Mouse (Mus musculus) adrenal gland, adult 8-10 months (tissue): ENCODE measurements around the gene Nfs1. TPM values are rescaled to one million over a fixed set of nuclear protein-coding genes. Genes with fewer than 3 reads are reported as not detected.
A peak's percentile ranks its signal among the peaks of the same experiment; 100 is the strongest.

Experiments used
- DNase-seq: peaks from one replicate; pipeline ENCODE4 v3.0.0; 2022
- total RNA-seq, 4 experiments: library from RNA; stranded (reverse); gene quantifications; 2 replicates each; pipeline ENCODE4 v1.2.4; 2022

The Nfs1 gene
- total RNA-seq, result 100 to 1,000 TPM in 2 of 4 experiments, 10 to 100 TPM in 2; 93.4 to 102 (median 100) TPM

- DNase-seq, result peak; percentile 85
Observed at GRCm38 (mm10) chr2:156143953-156144724, at the start of gene Nfs1, which contains the start of gene Romo1. Gene Nfs1, minus strand, starts transcription at chr2:156144186. Gene Romo1, plus strand, starts transcription at chr2:156144039.

DNA sequence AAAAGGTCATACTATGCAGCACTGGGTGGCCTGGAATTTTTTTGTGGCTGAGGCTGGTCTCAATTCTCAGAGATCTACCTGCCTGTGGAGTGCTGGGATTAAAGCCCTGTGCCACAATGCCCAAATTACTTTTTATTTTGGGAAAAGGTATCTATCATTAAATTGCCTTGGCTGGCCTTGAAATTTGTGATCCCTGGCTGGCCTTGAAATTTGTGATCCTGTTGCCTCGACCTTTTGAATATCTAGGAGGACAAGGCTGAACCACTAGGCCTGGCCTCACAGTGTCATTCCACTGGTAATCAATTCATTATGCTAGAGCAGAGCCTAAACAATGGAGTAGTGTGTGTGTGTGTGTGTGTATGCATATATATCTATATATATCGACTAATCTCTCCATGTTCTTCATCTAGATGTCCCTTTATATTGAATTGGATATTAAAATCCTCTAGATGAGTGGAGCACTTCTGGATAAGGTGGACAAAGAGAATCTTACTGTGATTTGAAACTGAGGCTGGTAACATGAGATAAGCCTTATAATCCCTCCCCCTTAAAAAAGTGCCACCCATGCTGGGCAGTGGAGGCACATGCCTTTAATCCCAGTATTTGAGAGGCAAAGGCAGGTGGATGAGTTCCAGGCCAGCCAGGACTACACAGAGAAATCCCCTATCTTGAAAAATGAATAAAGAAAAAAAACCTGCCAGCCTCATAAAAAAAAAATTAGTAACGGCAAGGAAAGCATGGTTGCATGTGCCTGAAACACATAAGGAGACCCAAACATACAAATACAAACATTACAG lies 49.3 kb upstream of the Nfs1 start:
- DNase-seq, result no peak

DNA sequence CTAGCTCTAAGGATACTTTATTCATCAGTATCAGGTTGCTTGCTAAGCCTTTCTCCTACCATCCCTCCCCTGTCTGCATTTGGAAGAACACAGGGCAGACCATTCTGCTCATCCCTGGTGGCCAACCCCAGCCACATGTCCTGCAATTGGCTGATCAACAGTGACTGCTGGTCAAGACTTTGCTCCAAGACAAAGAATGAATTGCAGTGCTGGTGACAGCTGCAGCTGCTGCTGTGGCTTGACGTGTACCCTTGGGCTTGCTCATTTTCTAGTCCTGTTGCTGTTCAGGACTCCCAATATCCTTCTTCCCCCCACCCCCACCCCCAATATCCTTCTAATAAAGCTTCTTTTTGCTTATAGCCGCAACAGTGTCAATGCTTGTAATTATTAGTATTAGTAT lies 48.1 kb upstream of the Nfs1 start:
- no peak for DNase-seq

DNA sequence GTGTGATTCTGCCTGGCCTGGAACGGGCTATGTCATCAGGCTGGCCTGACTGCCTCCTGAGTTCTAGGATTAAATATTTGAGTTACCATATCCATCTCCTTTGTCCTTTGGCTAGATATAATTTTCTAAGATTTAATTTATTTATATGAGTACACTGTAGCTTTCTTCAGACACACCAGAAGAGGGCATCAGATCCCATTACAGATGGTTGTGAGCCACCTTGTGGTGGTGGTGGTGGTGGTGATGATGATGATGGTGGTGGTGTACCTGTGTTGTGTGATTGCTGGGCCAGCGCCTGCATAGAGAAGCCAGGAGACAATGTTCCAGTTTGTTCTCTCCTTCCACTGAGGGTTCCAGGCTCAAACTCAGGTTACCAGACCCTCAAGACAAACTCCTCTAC lies 47.6 kb upstream of the Nfs1 start:
- no peak for DNase-seq

GRCm38 (mm10) chr2:156190004-156190896 lies 46.3 kb upstream of the Nfs1 start:
- no peak for DNase-seq

DNA sequence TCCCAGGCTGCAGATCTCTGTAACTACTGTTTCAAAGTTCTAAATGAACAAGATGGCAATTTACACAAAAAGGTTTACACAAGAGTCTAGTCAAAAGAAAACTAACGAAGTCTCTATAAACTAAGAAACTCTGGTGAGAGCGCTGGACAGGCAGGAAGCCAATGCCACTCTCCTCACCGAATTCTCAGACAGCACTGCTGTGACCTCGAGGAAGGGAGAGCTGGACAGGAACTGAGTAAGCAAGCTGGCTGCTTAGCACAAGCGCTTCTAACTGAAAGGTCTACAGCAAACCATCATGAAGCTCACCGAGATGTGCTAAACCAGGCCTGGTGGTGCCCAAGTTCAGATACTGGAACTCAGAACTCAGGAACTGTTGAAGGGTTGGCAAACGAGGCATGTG lies 45.3 kb upstream of the Nfs1 start:
- peak; percentile 62 for DNase-seq

GRCm38 (mm10) chr2:156181592-156181991 lies 37.6 kb upstream of the Nfs1 start:
- no peak for DNase-seq

DNA sequence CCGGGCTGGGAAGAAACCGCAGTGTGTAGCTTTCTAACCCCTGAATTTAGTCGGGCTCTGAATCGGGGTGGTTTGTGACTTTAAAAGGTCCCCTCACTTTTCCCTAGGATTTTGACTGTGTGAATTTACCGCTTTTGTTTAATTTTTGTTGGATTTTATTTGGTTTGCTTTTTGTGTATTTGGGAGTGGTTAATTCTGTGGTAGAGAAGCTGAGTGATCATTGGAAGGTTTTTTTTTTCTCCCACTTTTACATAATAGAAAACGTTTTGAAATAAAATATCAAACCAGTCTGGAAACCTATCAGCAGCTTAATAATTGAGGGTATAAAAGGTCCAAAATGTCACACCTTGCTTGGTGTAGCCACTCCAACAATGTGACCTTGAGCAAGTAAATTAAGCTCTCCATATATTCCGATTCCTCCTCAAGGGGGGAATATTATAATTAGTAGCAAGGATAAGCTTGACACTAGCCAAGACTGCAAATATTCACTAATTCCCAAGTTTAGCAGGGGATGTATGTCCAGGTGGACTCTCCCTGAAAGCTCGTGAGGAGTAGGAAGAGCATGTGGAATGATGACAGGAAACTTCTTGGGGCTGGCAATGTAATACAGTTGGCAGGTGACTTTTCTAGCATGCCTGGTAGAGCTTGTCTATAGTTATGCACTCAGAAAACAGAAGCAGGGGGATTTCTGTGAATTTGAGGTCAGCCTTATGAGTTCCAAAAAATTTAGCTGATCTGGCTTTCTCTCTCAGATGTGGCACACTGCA lies 37.0 kb upstream of the Nfs1 start:
- DNase-seq, result no peak

- DNase-seq, result peak; percentile 99
Observed at GRCm38 (mm10) chr2:156180094-156180821, 36.3 kb upstream of the Nfs1 start, which contains the start of gene Rbm39. Gene Rbm39, minus strand, starts transcription at chr2:156180238.

DNA sequence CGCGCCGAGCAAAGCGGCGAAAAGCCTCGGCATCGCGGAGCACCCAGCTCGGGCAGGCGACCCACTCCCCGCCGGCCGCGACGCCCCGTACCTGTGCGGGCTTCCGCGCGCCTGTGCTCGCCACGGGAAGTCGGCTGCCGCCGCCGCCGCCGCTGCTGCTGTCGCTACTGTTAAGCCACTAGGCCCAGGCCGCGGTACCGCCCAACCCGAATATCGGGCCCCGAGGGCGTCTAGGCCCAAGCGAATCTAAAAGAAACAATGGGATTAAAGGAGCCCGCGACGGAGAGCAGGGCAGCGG lies 35.8 kb upstream of the Nfs1 start:
- no peak for DNase-seq

DNA sequence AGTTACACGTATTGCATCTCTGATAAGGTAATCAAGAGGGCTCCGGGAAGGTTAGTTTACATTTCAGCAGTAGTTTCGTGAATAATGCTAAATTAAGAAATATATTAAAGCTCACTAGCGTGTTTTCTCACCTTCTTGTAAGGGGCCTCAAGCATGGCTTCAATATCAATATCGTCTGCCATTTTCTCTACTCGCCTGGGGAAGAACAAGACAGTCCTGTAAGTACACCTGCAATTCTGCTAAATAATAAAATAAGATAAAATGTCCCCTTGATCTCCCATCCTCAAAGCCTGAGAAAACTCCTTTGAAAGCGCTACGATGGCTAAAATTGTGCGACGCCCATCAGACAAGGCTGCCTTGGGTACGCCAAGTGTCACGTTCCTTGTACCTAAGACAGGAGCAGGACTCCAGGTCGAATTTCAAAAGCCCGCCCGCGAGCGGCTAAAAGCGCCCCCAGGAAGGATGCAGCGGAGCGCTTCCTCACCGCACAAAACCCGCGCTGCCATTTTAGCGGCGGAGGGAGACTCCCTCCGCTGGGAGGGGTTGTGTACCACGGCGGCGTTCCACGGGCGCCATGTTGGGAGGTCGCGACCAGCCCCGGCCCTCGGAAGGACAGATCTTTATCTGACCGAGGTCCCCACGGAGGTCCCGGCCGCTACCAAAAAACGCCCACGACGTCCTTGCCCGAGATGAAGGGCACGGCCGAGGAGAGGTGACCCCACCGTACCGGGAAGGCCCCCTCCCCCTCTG lies 35.2 kb upstream of the Nfs1 start:
- peak; percentile 67 for DNase-seq

DNA sequence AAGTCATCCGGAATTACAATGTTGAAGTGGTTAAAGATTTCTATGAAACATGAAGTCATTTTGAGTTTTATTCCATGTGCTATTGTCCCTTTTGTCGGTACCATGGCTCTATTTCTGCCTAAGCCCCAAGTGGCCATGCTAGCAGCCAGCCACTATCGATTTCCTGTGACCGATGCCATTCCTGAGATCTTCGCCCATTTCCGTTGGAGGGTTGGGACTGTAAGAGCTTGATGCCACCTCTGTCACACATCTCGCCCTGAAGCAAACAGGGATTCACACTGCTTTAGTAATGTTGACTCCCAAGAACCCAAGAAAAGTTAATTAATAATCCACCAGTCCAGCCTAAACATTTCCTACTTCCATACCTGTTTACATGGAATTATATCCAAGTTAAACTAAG lies 33.7 kb upstream of the Nfs1 start:
- no peak for DNase-seq

DNA sequence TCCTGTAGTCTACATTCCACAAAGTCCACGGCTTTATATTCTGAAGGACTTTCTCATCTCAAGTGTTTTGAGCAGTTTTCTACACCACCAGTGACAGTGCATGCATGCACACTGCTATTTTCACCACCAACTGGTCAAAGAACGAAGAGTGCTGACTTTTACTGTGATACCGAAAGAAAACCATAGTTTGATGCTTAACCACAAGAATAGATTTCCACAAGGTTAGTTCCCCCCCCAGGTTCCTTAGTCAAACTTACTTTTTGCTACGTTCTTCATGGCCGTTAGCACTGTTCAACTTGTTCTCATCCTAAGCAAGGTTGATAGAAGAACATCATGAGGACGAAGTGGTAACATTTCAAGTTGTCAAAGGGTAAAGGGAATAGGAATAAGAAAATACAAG lies 33.1 kb upstream of the Nfs1 start:
- DNase-seq, result no peak

DNA sequence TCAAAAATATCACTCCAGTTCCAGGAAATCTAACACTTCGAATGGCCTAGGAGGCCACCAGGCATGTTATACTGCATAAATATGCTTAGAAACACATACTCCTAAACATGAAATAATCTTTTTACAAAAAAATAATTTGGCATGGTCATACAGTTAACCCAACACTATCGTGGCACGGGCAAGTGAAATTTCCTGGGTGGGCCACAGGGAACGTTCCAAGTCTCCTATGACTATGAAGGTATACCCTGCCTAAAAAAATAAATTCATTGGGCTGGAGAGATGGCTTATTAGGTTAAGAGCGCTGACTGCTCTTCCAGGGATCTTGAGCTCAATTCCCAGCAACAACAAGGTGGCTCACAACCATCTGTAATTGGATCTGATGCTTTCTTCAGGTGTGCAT lies 22.6 kb upstream of the Nfs1 start:
- DNase-seq, result no peak

GRCm38 (mm10) chr2:156165478-156165877 lies 21.5 kb upstream of the Nfs1 start:
- DNase-seq, result no peak

GRCm38 (mm10) chr2:156151538-156151937 lies 7.6 kb upstream of the Nfs1 start:
- no peak for DNase-seq

GRCm38 (mm10) chr2:156147316-156147915 lies 3.4 kb upstream of the Nfs1 start:
- DNase-seq, result no peak

DNA sequence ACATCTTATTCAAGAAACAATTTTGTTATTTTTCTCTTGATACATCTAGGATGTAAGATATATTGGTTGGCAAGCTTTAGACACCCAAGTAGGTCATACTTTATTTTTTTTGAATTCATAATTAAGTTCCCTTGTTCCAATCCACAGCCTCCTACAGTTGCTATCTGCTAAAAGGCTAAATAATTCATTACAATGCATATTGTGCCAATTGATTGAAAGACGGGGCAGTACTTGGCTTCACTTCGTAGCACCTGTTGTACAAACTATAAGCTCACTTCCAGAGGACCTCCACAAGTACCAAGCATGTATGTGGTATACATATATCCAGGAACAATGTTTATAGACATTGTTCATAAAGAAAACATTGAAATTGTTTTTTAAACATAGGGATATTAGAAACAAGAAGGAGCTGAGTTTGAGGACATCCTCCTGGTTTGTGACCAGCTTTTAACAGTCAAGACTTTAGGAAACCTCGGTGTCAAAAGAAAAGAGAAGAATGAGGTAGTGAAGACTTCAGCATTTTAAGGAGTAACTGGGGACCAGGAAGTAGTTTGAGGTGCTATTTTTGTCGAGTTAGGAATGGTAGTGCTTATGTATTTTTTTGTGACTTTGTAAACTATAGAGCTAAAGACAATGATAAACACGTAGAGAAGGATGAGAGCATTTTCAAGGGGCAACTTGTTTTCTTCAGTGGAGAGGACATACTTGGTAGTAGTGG lies 2.4 kb upstream of the Nfs1 start:
- DNase-seq, result no peak

GRCm38 (mm10) chr2:156145486-156146130 lies 1.6 kb upstream of the Nfs1 start:
- no peak for DNase-seq
